8 mouse cellular contexts compared by ENCODE assay signal in the genomic region with DNA sequence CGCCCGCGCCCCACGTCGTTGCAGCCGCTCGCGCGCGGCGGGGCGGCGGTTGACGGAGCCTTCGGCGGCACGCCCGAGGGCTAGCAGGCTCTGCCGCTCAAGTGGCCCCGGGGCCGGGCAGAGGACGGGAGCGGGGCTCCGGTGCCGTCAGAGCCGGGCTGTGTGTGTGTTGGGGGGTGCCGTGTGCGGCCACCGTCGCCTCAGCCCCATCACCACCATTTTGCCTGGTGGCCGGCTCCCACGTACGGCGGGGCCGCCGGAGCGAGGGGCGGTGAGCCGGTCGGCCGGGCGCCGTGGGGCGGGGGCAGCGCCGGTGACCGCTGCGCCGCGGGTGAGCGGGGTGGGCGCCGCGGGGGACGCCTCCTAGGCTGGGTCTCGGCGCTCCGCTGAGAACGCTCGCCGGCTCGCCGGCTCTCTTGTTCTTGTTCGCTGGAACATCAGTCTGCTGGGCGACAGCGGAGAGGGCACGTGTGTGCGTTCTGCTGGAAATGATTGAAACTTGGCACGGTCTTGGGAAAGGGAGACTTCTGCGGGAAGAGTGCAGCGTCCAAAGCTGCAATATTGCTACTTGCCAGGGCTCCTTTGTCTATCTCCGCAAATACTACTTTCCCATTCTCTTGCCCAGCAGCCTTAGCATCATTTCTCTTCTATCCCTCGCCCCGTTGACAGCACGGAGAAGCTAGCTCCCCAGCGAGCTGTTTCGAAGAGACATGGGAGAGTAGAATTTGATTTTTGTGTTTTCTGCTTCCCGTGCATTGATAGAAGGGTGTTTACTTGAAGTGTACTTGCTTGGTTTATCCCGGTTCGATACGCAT. TPM values are rescaled to one million over a fixed set of nuclear protein-coding genes. Genes with fewer than 3 reads are reported as not detected.
A peak's percentile ranks its signal among the peaks of the same experiment; 100 is the strongest.
DNase-seq lines count a peak whose midpoint lies in the region; ATAC-seq and TF ChIP-seq lines count a peak whose summit lies in the region.

No protein-coding gene starts in this region.

- DNase-seq in thymus, adult 2 months: no peak
- DNase-seq in thymus, adult 18-20 months: no peak
- peak; percentile 54 for DNase-seq in hindbrain, embryonic 14.5 days (ENCODE audit: low spot score)
- DNase-seq in left cerebral cortex, adult 2 months (ENCODE audit: extremely low spot score in 1 of 2, low spot score in 2 of 2): peak; percentile 15 to 16
- peak; percentile 9 for DNase-seq in lung, postnatal 14 days
- peak; percentile 11 for DNase-seq in right cerebral cortex, postnatal 14 days
- DNase-seq in natural killer cell, adult 2 months (ENCODE audit: low spot score in 2 of 2): no peak

- 3% methylated on average over 60 of the region's 81 CpGs for WGBS in thymus, adult 2 months
- WGBS in hindbrain, embryonic 14.5 days: 16% methylated on average over 53 of the region's 81 CpGs

- H3K9me3 ChIP-seq in hindbrain, embryonic 14.5 days (ENCODE audit: control insufficient read depth, low read length): no peaks in the 10 kb centered on the region

- H3K4me2 ChIP-seq in hindbrain, embryonic 14.5 days (replicated peaks): peak overlapping the region; percentile 51

- intact Hi-C loops in left cerebral cortex, adult 2 months (cut with DNase I): no loop called here

- no peaks in the 10 kb centered on the region; the same call in 1 of the 2 replicates for H3K4me1 ChIP-seq in thymus, adult 2 months (replicated peaks; ENCODE audit: control insufficient read depth, insufficient read depth, low read length)
- no peaks in the 10 kb centered on the region for H3K4me1 ChIP-seq in embryonic fibroblast, embryonic 13.5 days (ENCODE audit: control insufficient read depth, insufficient read depth, low read length)
- no peaks in the 10 kb centered on the region for H3K4me1 ChIP-seq in hindbrain, embryonic 14.5 days (replicated peaks; ENCODE audit: control insufficient read depth, insufficient read depth, low read length)

- H3K27me3 ChIP-seq in thymus, adult 2 months (ENCODE audit: control insufficient read depth, insufficient read depth, low read length): no peaks in the 10 kb centered on the region
- H3K27me3 ChIP-seq in hindbrain, embryonic 14.5 days (ENCODE audit: control insufficient read depth, insufficient read depth, low read length): no peaks in the 10 kb centered on the region

- H3K36me3 ChIP-seq in thymus, adult 2 months (ENCODE audit: control insufficient read depth, insufficient read depth, low read length): no peaks in the 10 kb centered on the region
- H3K36me3 ChIP-seq in hindbrain, embryonic 14.5 days (replicated peaks; ENCODE audit: control insufficient read depth, insufficient read depth): no peaks in the 10 kb centered on the region

- peak overlapping the region; percentile 30 for H3K4me3 ChIP-seq in thymus, adult 2 months (ENCODE audit: control insufficient read depth, insufficient read depth, low read length)
- H3K4me3 ChIP-seq in embryonic fibroblast, embryonic 13.5 days (ENCODE audit: insufficient read depth, low read length): peak overlapping the region; percentile 55
- H3K4me3 ChIP-seq in hindbrain, embryonic 14.5 days (replicated peaks; ENCODE audit: low read length): peak overlapping the region; percentile 63
- peak overlapping the region; percentile 60 for H3K4me3 ChIP-seq in left cerebral cortex, adult 2 months

- ATAC-seq in hindbrain, embryonic 14.5 days (ENCODE audit: low FRiP score): peak; percentile 74

- no peak for TF ChIP-seq CTCF in thymus, adult 2 months (IDR thresholded peaks at IDR 0.05; ENCODE audit: borderline replicate concordance, control insufficient read depth, extremely low read depth, insufficient read depth, low read length, poor library complexity)
- TF ChIP-seq CTCF in embryonic fibroblast, embryonic 13.5 days (IDR thresholded peaks at IDR 0.05; ENCODE audit: borderline replicate concordance, insufficient read depth, low read length): no peak
- no peak for TF ChIP-seq CTCF in left cerebral cortex, adult 2 months (IDR thresholded peaks at IDR 0.05)

- H3K9ac ChIP-seq in hindbrain, embryonic 14.5 days: peak overlapping the region; percentile 85

- H3K27ac ChIP-seq in thymus, adult 2 months (ENCODE audit: control insufficient read depth, insufficient read depth, low read length): no peak overlapping the region
- H3K27ac ChIP-seq in embryonic fibroblast, embryonic 13.5 days (ENCODE audit: insufficient read depth, low read length): no peak overlapping the region
- peak overlapping the region; percentile 91 for H3K27ac ChIP-seq in hindbrain, embryonic 14.5 days
- peak overlapping the region; percentile 69 for H3K27ac ChIP-seq in left cerebral cortex, adult 2 months

- no peak for TF ChIP-seq POLR2A in thymus, adult 2 months (IDR thresholded peaks at IDR 0.05; ENCODE audit: control insufficient read depth, extremely low read depth, insufficient read depth, low read length, poor library complexity)
- no peak for TF ChIP-seq POLR2A in embryonic fibroblast, embryonic 13.5 days (IDR thresholded peaks at IDR 0.05; ENCODE audit: low read depth, low read length)

RNA-seq across cellular contexts. Expression of gene Zfp711, which starts 1.2 kb away (rescaled TPM):
- 0.11 and 0.13 TPM in 2 replicates for polyA plus RNA-seq in thymus, adult 2 months (2012; rRNA removed)
- polyA plus RNA-seq in embryonic fibroblast, embryonic 13.5 days (2011; ENCODE audit: insufficient read length, low read depth, missing spikeins): 0.60 TPM in 1 of 2 replicates, not detected in the other
- polyA plus RNA-seq in hindbrain, embryonic 14.5 days (2014; fragmentation: Nextera tagmentation; extraction: Ambion mirVana): 41.0 and 44.8 TPM in 2 replicates
- total RNA-seq in left cerebral cortex, adult 2 months (2021): 10 to 100 TPM; 10.5 to 12.0 TPM

Comparison
In these comparisons a context has a peak if more than half of its experiments do, and no peak if none do; other contexts are left out.
1. DNase-seq: peak in hindbrain, embryonic 14.5 days (single experiment), left cerebral cortex, adult 2 months (2 of 2), lung, postnatal 14 days (single experiment) and right cerebral cortex, postnatal 14 days (single experiment); none in thymus, adult 2 months (single experiment), thymus, adult 18-20 months (0 of 2) and natural killer cell, adult 2 months (0 of 2).
2. H3K27ac ChIP-seq: peak in hindbrain, embryonic 14.5 days (single experiment) and left cerebral cortex, adult 2 months (single experiment); none in thymus, adult 2 months (single experiment) and embryonic fibroblast, embryonic 13.5 days (single experiment).
3. RNA of gene Zfp711, which starts 1.2 kb away (polyA plus RNA-seq): 41.0 to 44.8 TPM in hindbrain, embryonic 14.5 days; 0.60 TPM in embryonic fibroblast, embryonic 13.5 days and 0.11 to 0.13 TPM in thymus, adult 2 months; every median in the first group is over 10 times any median in the second.
4. Peak in every context shown above with its lines, with median percentiles within 50 percentile points of each other: H3K4me3 ChIP-seq.